Mouse (Mus musculus) kidney, postnatal 0 days (tissue): ENCODE measurements around the gene Ehd2. TPM values are rescaled to one million over a fixed set of nuclear protein-coding genes. Genes with fewer than 3 reads are reported as not detected.

Experiments used
- ATAC-seq: fragments of 200-750 bp; cut with Nextera tagmentation; replicated peaks from 2 replicates; pipeline ENCODE4 v1.8.0; 2017; ENCODE audit warnings: low read depth, moderate number of reproducible peaks, moderate TSS enrichment, moderate library complexity; ENCODE audit not compliant: low FRiP score
- DNase-seq: peaks from one replicate; pipeline ENCODE4 v3.0.0-alpha.2; 2016; ENCODE audit warnings: low spot score
- H3K27ac ChIP-seq: fragments of 300-500 bp; sonication (generic); 2 replicates; pipeline ENCODE4 v1.5.1; 2014; ENCODE audit warnings: mild to moderate bottlenecking
- H3K27me3 ChIP-seq: fragments of 300-500 bp; sonication (generic); 2 replicates; pipeline ENCODE4 v1.6.1; 2014; ENCODE audit warnings: low read length, mixed read lengths; ENCODE audit not compliant: insufficient read depth
- H3K36me3 ChIP-seq: fragments of 300-500 bp; sonication (generic); 2 replicates; pipeline ENCODE4 v1.6.1; 2014; ENCODE audit warnings: low read length, mixed read lengths; ENCODE audit not compliant: insufficient read depth
- H3K4me1 ChIP-seq: fragments of 300-500 bp; sonication (generic); replicated peaks from 2 replicates; pipeline ENCODE4 v1.6.1; 2014; ENCODE audit warnings: antibody characterized with exemption, low read length, mixed read lengths; ENCODE audit not compliant: insufficient read depth
- H3K4me2 ChIP-seq: fragments of 300-500 bp; sonication (generic); 2 replicates; pipeline ENCODE4 v1.6.1; 2014; ENCODE audit warnings: mild to moderate bottlenecking, low read length, moderate library complexity, mixed read lengths
- H3K4me3 ChIP-seq: fragments of 300-500 bp; sonication (generic); replicated peaks from 2 replicates; pipeline ENCODE4 v1.5.1; 2014; ENCODE audit warnings: low read depth, low read length
- H3K9ac ChIP-seq: fragments of 300-500 bp; sonication (generic); 2 replicates; pipeline ENCODE4 v1.6.1; 2014; ENCODE audit warnings: low read depth, low read length
- H3K9me3 ChIP-seq: fragments of 300-500 bp; sonication (generic); replicated peaks from 2 replicates; pipeline ENCODE4 v1.6.1; 2016; ENCODE audit warnings: low read length, inconsistent platforms, mixed read lengths
- CTCF ChIP-seq: IDR thresholded peaks from 2 replicates; pipeline ENCODE4 v1.5.1; 2016; ENCODE audit warnings: antibody characterized with exemption, low read depth, mild to moderate bottlenecking, moderate library complexity
- WGBS: fragments of 180-500 bp; shearing (Covaris S2); extraction: QIAGEN DNeasy Blood & Tissue Kit; methylation state at CpG from one replicate; pipeline ENCODE4 v1.1.7; 2014; 5-methylcytosine and 5-hydroxymethylcytosine counted together
- polyA plus RNA-seq: library from polyadenylated mRNA; unstranded; fragments of >200 nt; fragmentation: Nextera tagmentation; extraction: Ambion mirVana; gene quantifications from 2 replicates; pipeline ENCODE4 v1.2.1, GENCODE M21; 2015

The Ehd2 gene
- polyA plus RNA-seq, 1 experiment from 2014 or later, result 24.6 TPM

GRCm38 (mm10) chr7:15968322-15968721, 955 bp upstream of the Ehd2 start:
- no peak for ATAC-seq
- no peak for DNase-seq
- no peak for TF ChIP-seq CTCF
- H3K27ac ChIP-seq, result no peak overlapping the region
- H3K4me3 ChIP-seq, result no peak overlapping the region
- 84% methylated on average over 8 of the region's 8 CpGs for WGBS
- H3K27me3 ChIP-seq, result no peaks in the 10 kb centered on the region
- H3K9me3 ChIP-seq, result no peaks in the 10 kb centered on the region
- H3K9ac ChIP-seq, result no peak overlapping the region
- no peak overlapping the region for H3K4me2 ChIP-seq
- no peaks in the 10 kb centered on the region for H3K4me1 ChIP-seq
- H3K36me3 ChIP-seq, result peaks cover 20% of the 10 kb centered on the region

GRCm38 (mm10) chr7:15966489-15966888, 878 bp downstream of the Ehd2 start:
- TF ChIP-seq CTCF, result no peak
- Histone ChIP-seq H3K9ac (peak overlapping the region; percentile 46; the same call in 1 of the 2 replicates), H3K4me1 (no peaks in the 10 kb centered on the region; the same call in 1 of the 2 replicates), H3K27ac (no peak overlapping the region), H3K4me2 (peak overlapping the region; percentile 62), H3K36me3 (peaks cover 3% of the 10 kb centered on the region; the same call in 1 of the 2 replicates), H3K27me3 (no peaks in the 10 kb centered on the region), H3K9me3 (no peaks in the 10 kb centered on the region), H3K4me3 (peak overlapping the region; percentile 47)
- DNase-seq (no peak), ATAC-seq (no peak)
- 71% methylated on average over 3 of the region's 3 CpGs for WGBS

- H3K36me3 ChIP-seq, result no peaks in the 10 kb centered on the region
- ATAC-seq (no peak), DNase-seq (no peak)
- no peaks in the 10 kb centered on the region for H3K9me3 ChIP-seq
- H3K27me3 ChIP-seq, result no peaks in the 10 kb centered on the region
- H3K4me1 ChIP-seq, result no peaks in the 10 kb centered on the region; the same call in 1 of the 2 replicates
- no peak overlapping the region for H3K27ac ChIP-seq
- 76% methylated on average over 31 of the region's 32 CpGs for WGBS
- H3K4me3 ChIP-seq, result no peak overlapping the region
- no peak overlapping the region for H3K9ac ChIP-seq
- peak overlapping the region; percentile 11; the same call in 1 of the 2 replicates for H3K4me2 ChIP-seq
- no peak for TF ChIP-seq CTCF
These were observed 3.3 kb downstream of the Ehd2 start for GRCm38 (mm10) chr7:15963798-15964652.

- TF ChIP-seq CTCF, result no peak
These were observed 4.8 kb downstream of the Ehd2 start for GRCm38 (mm10) chr7:15962311-15963288.

GRCm38 (mm10) chr7:15961798-15962197, 5.6 kb downstream of the Ehd2 start:
- DNase-seq, result no peak
- H3K4me1 ChIP-seq, result no peaks in the 10 kb centered on the region; the same call in 1 of the 2 replicates
- peak overlapping the region; percentile 74; the same call in 1 of the 2 replicates for H3K27ac ChIP-seq
- no peaks in the 10 kb centered on the region for H3K9me3 ChIP-seq
- H3K27me3 ChIP-seq, result no peaks in the 10 kb centered on the region
- no peak for TF ChIP-seq CTCF
- peak overlapping the region; percentile 19; the same call in 1 of the 2 replicates for H3K4me2 ChIP-seq
- no peak overlapping the region for H3K4me3 ChIP-seq
- no peak for ATAC-seq
- H3K36me3 ChIP-seq, result 0 out of 2 replicates have a peak, but pooled peaks cover 3% of the 10 kb centered on the region
- WGBS, result 84% methylated on average over 7 of the region's 7 CpGs
- no peak overlapping the region for H3K9ac ChIP-seq

More at GRCm38 (mm10) chr7:15962311-15963288, 4.8 kb downstream of the Ehd2 start:
- Histone ChIP-seq H3K9ac (no peak overlapping the region; the same call in 1 of the 2 replicates), H3K27ac (peak overlapping the region; percentile 74), H3K9me3 (no peaks in the 10 kb centered on the region), H3K27me3 (no peaks in the 10 kb centered on the region), H3K4me3 (no peak overlapping the region), H3K36me3 (no peaks in the 10 kb centered on the region), H3K4me1 (no peaks in the 10 kb centered on the region; the same call in 1 of the 2 replicates), H3K4me2 (peak overlapping the region; percentile 19)
- 31% methylated on average over 12 of the region's 12 CpGs for WGBS
- peak; percentile 82 for DNase-seq
- peak; percentile 26 for ATAC-seq
